Mouse (Mus musculus) embryo, embryonic 10.5 days (tissue): ENCODE data around the gene Fam122a.

Experiments used
- DNase-seq: peaks from one replicate; pipeline ENCODE4 v3.0.0-alpha.2; 2015; ENCODE audit warnings: low spot score

The Fam122a gene

GRCm38 (mm10) chr19:24476929-24477882 lies at the start of gene Fam122a:
Fam122a (minus strand) TSS chr19:24477356.
- DNase-seq: peak; percentile 94

GRCm38 (mm10) chr19:24523476-24524313 lies 46.5 kb upstream of the Fam122a start:
- no peak for DNase-seq

- DNase-seq: no peak
Measured at GRCm38 (mm10) chr19:24521997-24522396, 44.8 kb upstream of the Fam122a start.

GRCm38 (mm10) chr19:24521146-24521545 lies 44.0 kb upstream of the Fam122a start:
- DNase-seq: no peak

- DNase-seq: no peak
Measured at GRCm38 (mm10) chr19:24519732-24520409, 42.7 kb upstream of the Fam122a start.

GRCm38 (mm10) chr19:24518384-24518783 lies 41.2 kb upstream of the Fam122a start:
- no peak for DNase-seq

GRCm38 (mm10) chr19:24517057-24517456 lies 39.9 kb upstream of the Fam122a start:
- no peak for DNase-seq

- no peak for DNase-seq
Measured at GRCm38 (mm10) chr19:24515941-24516340, 38.8 kb upstream of the Fam122a start.

- no peak for DNase-seq
Measured at GRCm38 (mm10) chr19:24514661-24515642, 37.8 kb upstream of the Fam122a start.

- DNase-seq: peak; percentile 5
Measured at GRCm38 (mm10) chr19:24513105-24513843, 36.1 kb upstream of the Fam122a start.

- DNase-seq: no peak
Measured at GRCm38 (mm10) chr19:24511939-24512338, 34.8 kb upstream of the Fam122a start.

- no peak for DNase-seq
Measured at GRCm38 (mm10) chr19:24509391-24509790, 32.2 kb upstream of the Fam122a start.

- peak; percentile 22 for DNase-seq
Measured at GRCm38 (mm10) chr19:24508087-24508767, 31.1 kb upstream of the Fam122a start.

- DNase-seq: no peak
Measured at GRCm38 (mm10) chr19:24502736-24503421, 25.7 kb upstream of the Fam122a start.

GRCm38 (mm10) chr19:24501525-24501924 lies 24.4 kb upstream of the Fam122a start:
- DNase-seq: no peak

GRCm38 (mm10) chr19:24500431-24500830 lies 23.3 kb upstream of the Fam122a start:
- DNase-seq: no peak

GRCm38 (mm10) chr19:24499291-24499690 lies 22.1 kb upstream of the Fam122a start:
- no peak for DNase-seq

GRCm38 (mm10) chr19:24493887-24494286 lies 16.7 kb upstream of the Fam122a start:
- DNase-seq: no peak

GRCm38 (mm10) chr19:24491824-24492223 lies 14.7 kb upstream of the Fam122a start:
- no peak for DNase-seq
